Mouse (Mus musculus): Measurements from ENCODE around the gene Olfr1392.
"Not testable (repeated sequence)": the region's sequence is repeated elsewhere in the genome, so short reads cannot be mapped to it uniquely, and the experiment has no call there.

The Olfr1392 gene

DNA sequence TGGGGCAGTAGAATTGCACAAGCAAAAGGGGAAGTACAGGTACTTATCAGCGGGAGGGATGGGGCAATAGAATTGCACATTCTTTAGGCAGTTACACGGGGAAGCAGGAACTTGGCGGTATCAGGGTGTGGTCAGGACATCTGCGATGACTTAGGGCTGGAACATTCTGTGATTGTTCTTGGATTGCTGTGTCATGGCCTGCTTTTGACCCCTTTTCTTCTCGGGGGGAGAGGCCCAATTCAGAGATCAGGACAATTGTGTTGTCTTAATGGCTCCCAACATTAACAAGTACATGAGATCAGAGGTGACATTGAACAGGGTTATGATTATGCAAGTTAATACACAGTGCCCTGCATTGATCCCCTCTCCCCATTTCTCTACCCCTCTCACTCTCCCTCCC, 23.5 kb downstream of the Olfr1392 start:
- DNase-seq (ENCODE audit: low read depth, low spot score), result not testable (repeated sequence)

DNA sequence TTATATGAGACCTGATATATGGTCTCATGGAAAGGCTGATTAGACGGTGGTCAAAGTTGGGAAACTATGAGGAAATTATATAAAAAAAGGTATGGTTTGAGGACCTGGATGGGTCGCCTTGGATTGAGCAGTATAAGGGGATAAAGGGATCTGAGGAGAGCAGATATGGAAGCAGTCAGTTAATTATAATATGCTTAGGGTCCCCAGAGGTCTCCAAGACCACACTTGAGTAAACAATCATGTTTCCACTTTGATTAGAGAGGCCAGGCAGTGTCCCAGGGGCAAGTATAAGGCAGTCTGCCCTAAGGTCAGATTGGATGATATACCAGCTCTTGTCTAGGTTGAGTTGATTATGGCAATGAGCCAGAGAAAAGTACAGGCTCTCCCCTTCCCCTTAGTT, 37.4 kb downstream of the Olfr1392 start, which contains the start of gene Olfr1391:
Olfr1391 (plus strand) TSS at position 301 of the 400 bp plus-strand sequence.
- no peak for DNase-seq (ENCODE audit: low read depth, low spot score)

DNA sequence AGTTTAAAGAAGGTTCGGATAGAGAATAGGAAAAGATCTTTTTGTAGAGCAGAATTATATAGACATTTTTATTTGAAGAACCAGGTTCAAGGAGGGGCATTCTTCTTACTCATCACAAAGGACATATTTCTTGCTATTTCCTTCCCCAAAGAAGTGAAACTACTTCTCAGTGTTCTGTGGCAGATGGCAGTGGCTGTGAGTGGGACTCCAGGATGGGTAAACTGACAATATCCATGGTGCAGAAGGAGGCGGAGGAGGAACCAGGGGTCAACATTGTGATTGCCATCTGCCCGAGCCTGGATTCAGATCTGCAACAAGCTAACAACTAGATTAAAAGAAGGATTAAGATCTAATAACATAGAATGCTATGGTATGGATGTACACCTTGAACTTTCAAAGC, 41.6 kb downstream of the Olfr1392 start:
- DNase-seq (ENCODE audit: low read depth, low spot score), result no peak

DNA sequence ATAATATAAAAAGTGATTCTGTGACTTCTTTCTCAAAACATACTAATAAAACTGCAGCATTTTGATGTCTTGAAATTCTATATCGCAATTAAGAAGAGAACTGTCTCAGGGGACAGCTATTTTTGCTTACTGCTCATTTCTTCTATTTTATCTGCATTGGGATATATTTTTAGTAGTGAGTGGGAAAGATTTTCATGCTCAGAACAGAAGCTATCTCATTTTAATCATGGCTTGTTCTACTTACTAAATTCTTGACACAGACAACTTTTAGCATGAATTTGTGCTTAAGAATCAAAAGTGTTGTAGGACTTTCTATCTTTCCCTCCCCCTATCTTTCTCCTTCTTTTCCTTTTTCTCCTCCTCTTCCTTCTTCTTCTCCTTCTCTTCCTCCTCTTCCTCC, 44.6 kb downstream of the Olfr1392 start:
- no peak for DNase-seq (ENCODE audit: low read depth, low spot score)

DNA sequence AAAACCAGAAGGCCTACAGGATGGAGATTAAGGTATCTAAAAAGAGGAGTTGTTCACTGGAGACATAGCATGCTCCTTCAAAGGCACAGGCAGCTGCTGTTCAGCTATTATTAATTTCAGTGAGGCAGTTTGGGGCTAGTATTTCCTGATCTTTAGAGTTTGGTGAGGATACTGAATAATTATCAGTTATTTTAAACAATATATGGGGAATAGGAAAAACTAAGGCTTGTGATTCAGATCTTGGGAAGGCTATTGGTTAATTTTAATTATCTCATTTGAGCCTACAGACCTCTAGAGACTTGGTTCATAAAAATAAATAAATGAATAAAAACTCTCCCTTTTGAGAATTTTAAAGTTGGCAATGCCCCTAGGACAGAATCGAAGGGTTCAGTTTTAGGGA, 49.8 kb downstream of the Olfr1392 start, which contains the start of gene Olfr1390:
Olfr1390 (plus strand) TSS at position 301 of the 400 bp plus-strand sequence.
- no peak for DNase-seq (ENCODE audit: low read depth, low spot score)

DNA sequence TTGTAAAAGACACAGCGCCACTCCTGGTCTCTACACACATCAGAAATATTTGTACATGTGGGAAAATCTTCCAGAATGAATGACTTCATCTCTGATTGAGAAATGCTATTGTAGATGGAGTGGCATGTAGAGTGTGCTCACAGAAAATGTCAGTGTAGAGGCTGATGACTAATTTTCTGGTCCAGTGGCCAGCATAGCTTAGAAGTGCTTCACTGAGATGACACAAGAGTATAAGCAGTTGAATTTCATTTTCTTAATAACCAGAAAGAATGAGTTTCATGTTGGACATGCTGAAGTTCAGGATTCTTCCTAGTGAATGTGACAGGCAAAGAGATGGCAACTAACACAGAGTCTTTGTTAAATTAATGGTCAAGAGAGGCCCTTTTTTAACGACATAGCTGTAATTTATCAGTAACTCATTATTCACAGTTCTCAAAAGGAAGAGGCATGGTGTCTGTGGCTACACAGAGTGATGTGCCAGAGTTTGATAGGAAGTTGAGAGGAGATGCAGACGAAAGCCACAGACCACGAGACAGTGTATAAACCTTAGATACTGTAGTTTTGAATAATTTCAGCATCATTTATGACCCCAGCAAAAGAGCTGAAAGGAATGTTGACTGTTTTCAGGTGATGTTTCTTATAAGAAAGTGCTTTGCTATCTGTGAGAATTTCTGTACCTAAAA, 52.2 kb downstream of the Olfr1392 start:
- no peak for DNase-seq (ENCODE audit: low read depth, low spot score)

Measured in retina, postnatal 7 days (tissue).